Mouse (Mus musculus): ENCODE measurements at regions not wholly inside any gene's neighbourhood (a gene's known extent, or its start where the extent isn't known, plus 50 kb on each side); places are given as distances from the start of the nearest gene placed in this dataset.

DNA sequence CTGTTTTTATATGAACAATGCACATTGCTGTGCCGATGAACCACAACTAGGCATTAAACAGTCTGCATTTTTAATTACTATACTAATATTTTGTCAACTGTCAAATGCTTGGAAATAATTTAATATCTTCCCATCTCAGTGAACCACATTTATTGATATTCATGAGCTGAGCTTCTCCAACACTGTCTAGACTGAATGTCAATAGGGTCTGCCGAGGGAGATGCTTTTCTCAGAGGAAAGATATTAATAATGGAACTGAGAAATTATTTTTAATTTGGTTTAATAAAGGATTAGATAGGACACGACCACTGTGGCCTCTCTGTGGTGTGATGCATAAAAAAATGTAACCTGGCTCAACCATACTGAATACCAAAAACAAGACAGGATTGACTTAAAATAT lies 381.7 kb upstream of the A1bg start:
- intact Hi-C loops (cut with DNase I): no loop called here

GRCm38 (mm10) chr15:61299796-61300195 lies 377.0 kb upstream of the A1bg start:
- intact Hi-C loops (cut with DNase I): no loop called here

- intact Hi-C loops (cut with DNase I): no loop called here
These were observed 374.8 kb upstream of the A1bg start for GRCm38 (mm10) chr15:61297447-61298208.

DNA sequence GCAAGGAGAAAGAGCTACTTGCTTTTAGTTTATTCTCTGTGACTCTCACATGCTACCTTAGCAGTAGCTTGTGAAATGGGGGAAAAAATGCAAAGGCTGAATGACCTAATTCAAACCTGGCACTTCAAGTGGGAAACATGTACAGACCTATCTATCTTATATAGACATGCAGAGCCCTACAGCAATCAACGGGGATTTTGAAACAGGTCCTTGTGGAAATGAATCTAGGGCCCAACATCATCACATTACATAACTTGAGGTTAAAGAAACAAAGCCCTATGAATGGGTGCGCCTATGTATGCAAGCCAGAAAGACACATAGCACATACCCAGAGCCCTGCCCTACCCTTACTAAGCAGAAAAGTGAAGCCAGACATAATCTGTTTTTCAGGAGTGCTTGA lies 371.8 kb upstream of the A1bg start:
- intact Hi-C loops (cut with DNase I): no loop called here

GRCm38 (mm10) chr15:61294131-61294530 lies 371.3 kb upstream of the A1bg start:
- intact Hi-C loops (cut with DNase I): no loop called here

- intact Hi-C loops (cut with DNase I): no loop called here
These were observed 346.0 kb upstream of the A1bg start for GRCm38 (mm10) chr15:61268766-61269165.

- intact Hi-C loops (cut with DNase I): no loop called here
These were observed 336.2 kb upstream of the A1bg start for GRCm38 (mm10) chr15:61259047-61259446.

DNA sequence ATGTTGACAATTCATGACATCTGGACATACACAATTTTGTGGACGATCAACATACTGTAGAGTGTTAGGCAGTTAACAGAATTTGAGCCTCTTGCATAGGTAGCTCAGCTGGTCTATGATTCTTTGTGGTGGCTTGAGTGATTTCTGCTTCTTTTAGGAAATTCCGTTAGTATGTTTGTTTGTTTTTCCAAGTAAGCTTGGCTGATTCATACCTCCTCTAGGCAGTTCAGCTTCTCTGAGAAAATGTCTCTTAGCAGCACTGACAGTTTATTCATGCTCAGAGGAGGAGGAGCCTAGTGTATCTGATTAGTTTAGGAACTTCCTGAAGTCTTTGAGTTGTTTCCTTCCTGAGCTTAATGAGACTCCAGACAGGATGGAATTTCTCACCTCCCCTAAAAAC lies 321.7 kb upstream of the A1bg start:
- intact Hi-C loops (cut with DNase I): no loop called here

GRCm38 (mm10) chr15:61242161-61242681 lies 319.4 kb upstream of the A1bg start:
- intact Hi-C loops (cut with DNase I): no loop called here

DNA sequence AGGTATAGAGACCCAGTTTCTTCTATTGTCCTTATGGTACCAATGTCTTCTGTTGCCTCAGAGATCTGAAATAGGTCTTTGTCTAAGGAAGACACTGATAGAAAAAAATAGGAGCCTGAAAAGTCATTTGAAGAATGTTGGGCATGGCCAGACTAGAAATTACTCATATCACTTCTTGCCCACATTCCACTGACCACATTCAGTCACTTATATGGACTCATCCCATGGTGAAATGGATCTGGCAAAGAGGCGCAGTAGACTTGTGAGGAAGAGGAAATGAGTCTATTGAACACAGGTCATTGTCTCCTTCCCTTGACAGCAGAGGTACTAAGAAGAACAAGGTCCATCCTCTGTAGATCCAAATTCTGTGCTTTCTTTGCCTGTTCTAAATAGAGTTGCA lies 318.9 kb upstream of the A1bg start:
- intact Hi-C loops (cut with DNase I): no loop called here

DNA sequence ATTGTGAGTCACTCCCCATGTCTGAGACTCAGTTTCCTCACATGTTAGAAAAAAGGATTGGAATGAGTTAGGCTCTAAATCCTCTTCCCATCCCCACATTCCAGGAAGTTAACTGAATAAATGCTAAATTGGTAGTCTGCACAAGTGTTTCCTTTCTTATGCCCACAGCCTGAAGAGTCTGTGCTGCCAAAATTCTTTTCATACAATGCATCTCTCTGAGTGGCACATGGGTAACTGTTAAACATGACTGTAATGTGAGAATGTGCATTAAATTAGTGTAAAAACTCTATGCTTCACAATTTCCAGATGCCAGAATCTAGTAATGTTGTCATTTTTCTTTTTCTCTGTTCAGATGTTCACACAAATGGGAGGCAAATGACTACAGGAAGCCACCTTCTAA lies 317.5 kb upstream of the A1bg start:
- intact Hi-C loops (cut with DNase I): no loop called here

DNA sequence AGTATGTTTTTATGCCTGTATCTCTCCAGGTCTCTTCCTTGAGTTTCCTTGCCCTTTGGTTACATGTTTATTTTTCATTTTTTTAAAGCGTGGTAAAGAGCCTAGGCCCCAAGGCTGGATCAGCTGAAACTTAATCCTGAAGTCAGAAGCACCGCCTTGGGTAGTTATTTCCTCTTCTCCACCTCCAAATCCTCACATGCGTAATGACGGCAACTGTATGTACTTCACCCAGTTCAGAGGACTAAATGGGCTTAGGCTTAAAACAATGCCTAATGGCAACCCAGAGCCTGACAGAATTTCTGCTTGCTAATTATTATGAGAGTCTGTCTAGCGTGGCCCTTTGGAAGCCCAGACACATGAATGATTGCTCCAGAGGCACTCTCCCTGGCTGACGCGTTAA lies 316.6 kb upstream of the A1bg start:
- intact Hi-C loops (cut with DNase I): no loop called here

- intact Hi-C loops (cut with DNase I): no loop called here
These were observed 316.2 kb upstream of the A1bg start for GRCm38 (mm10) chr15:61238996-61239395.

DNA sequence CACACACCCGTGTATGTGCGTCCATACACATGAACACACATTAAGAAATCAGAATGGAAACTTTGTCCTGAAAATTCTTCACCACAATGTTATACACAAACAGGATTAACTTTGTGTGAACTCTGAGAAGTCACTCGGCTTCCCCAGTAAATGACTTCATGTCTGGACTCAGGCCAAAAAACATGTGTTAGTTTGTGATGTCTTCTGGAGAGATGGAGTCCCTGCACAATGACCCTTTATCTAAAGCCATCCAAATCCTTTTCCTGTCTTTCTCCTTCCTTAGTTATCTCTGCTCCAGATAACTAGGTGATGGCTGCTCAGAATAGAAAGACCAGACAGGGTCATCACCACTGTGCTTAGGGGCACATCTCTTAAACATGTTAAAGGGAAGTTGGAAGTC lies 306.8 kb upstream of the A1bg start:
- intact Hi-C loops (cut with DNase I): no loop called here

GRCm38 (mm10) chr15:61222923-61223322 lies 300.1 kb upstream of the A1bg start:
- intact Hi-C loops (cut with DNase I): no loop called here

DNA sequence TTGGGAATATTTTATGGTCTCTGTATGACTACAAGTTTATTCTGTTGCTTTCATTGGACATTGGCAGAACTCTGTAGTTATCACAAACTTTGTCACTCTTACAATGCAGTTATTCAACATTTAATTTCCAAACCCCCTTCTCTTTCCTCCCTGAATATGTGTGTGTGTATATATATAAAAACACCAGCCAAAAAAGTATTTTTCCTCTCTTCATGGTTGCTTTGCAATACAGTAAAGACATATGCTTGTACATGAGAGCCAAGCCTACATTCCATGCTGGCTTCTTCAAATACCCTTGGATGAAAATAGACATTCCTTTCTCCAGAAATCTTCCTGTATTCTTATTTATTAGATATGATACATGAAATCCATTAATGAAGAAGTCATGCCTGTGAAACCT lies 287.3 kb upstream of the A1bg start:
- intact Hi-C loops (cut with DNase I): no loop called here

GRCm38 (mm10) chr15:61189981-61190380 lies 267.2 kb upstream of the A1bg start:
- intact Hi-C loops (cut with DNase I): no loop called here

GRCm38 (mm10) chr15:61189481-61189880 lies 266.7 kb upstream of the A1bg start:
- intact Hi-C loops (cut with DNase I): no loop called here

DNA sequence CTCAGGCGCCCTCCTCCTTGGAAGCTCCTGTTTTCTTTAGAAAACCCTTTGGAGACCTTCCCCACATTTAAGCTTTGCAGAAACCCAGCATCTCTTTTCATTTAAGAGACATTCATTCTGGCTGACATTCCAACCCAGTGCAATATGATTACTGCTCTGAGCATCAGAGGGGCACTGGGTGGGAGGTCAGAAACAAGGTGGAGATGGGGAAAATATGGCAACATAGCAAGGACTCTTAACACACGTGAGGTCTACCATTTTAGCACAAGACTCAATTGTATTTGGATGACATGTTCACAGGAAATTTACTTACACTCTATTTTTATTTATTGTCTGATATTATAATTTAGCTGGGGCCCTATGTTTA lies 261.8 kb upstream of the A1bg start:
- intact Hi-C loops (cut with DNase I): no loop called here

GRCm38 (mm10) chr15:61183751-61184596 lies 261.2 kb upstream of the A1bg start:
- intact Hi-C loops (cut with DNase I): no loop called here

DNA sequence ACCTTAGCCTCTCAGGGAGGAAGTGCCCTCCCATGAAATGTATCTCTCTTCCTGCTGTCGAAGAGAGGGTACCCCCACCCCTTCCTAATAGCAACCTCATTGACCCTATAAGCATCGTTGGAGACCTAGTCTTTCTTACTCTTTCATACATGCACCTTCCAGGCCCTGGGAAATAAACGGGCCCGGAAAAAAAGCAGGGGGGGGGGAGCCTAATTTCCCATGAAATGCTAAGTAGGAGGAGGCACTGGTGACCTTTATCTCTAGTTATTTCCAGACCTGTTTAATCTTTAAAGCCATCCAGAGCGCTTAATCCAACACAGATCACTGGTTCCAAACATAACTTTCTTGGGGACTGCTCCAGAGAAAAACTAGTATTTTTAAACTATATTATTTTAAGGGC lies 260.5 kb upstream of the A1bg start:
- intact Hi-C loops (cut with DNase I): no loop called here

DNA sequence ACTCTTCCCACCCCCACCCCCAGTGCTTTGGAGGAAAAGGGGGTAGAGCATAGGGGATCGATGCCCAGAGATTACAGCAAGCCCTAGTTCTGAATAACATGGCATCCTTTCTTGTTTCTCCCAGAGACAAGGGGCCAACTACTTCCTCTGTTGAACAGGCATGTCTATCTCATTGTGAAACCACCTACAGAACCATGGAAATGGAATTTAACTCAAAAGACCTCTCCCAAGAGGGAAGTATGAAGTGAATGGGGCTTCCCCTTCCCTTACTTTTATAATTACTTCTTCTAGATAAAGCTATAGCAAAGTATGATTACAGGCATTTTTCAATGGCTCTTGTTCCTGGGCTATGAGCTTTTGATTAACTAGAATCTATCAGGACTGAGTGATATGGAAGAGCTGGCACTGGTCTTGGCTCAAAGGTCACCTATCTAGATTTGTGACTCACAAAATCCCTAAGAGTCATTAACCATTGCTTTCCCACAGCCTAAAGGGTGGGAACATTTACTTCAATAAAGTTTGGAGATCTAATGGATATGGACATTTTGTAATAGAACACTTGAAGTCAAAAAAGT lies 246.1 kb upstream of the A1bg start:
- intact Hi-C loops (cut with DNase I): no loop called here
